Comparison of ENCODE assay signal across 11 mouse cellular contexts in the genomic region with DNA sequence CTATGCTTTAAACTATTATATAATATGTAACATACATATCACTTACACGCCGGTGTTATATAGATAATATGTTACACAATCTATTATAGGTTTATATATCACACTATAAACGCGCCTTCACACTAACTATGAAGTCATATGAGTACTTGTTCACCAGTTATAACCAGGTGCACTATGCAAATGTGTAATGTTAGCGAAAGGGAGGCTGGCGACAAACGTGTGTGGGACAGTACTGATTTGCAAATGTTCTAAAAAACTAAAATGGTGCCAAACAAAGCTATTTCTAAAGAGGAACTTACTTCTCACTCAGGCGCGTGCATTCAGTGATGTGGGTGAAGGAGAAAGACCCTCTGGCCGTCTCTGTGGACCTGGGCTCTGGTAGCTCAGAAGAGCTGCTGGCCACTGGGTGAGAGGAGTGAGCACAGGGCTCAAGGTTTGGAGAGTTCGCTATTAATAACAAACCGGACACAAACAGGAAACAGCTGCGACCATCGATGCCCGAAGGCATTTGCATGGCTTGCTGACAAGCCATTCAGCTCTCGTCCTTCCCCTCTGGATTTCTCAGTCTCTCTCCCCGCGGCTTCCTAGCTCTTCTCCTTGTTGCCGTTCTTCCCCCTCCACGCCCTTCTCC. TPM values are rescaled to one million over a fixed set of nuclear protein-coding genes. Genes with fewer than 3 reads are reported as not detected.
DNase-seq lines count a peak whose midpoint lies in the region; ATAC-seq and TF ChIP-seq lines count a peak whose summit lies in the region.
"Had no signal": no experiment of that assay in that cellular context is flagged by ENCODE, and none has a peak within 500 bp of the region (broad histone marks: within the 10 kb centered on the region; RNA-seq: fewer than 3 reads in every experiment).

No protein-coding gene starts in this region.

- H3K36me3 ChIP-seq in kidney, adult 2 months (ENCODE audit: control insufficient read depth, insufficient read depth, low read length), result no peaks in the 10 kb centered on the region
- H3K36me3 ChIP-seq in liver, embryonic 12.5 days, result no peaks in the 10 kb centered on the region
- H3K36me3 ChIP-seq: hindbrain, embryonic 10.5 days had no signal

- no peak overlapping the region for H3K27ac ChIP-seq in kidney, adult 2 months (ENCODE audit: insufficient read depth, low read depth, low read length)
- H3K27ac ChIP-seq in brown adipose tissue, adult 24 weeks (replicated peaks; ENCODE audit: low read depth, low read length), result peak overlapping the region; percentile 69
- peak overlapping the region; percentile 6; the same call in 1 of the 2 replicates for H3K27ac ChIP-seq in liver, embryonic 12.5 days
- H3K27ac ChIP-seq: hindbrain, embryonic 10.5 days had no signal

- H3K4me3 ChIP-seq in kidney, adult 2 months (ENCODE audit: insufficient read depth, low read depth, low read length), result no peak overlapping the region
- peak overlapping the region; percentile 42 for H3K4me3 ChIP-seq in brown adipose tissue, adult 24 weeks (ENCODE audit: insufficient read depth, low read depth, low read length)
- H3K4me3 ChIP-seq in liver, embryonic 12.5 days, result no peak overlapping the region
- H3K4me3 ChIP-seq: hindbrain, embryonic 10.5 days had no signal

- H3K9me3 ChIP-seq in liver, embryonic 12.5 days (replicated peaks), result no peaks in the 10 kb centered on the region
- H3K9me3 ChIP-seq: hindbrain, embryonic 10.5 days had no signal

- ATAC-seq in liver, embryonic 12.5 days, result 0 out of 2 replicates have a peak, but pooled peaks have one; percentile 8
- peak; percentile 74 for ATAC-seq in neutrophil, adult 5-6 weeks (ENCODE audit: extremely low read depth, insufficient number of reproducible peaks, low FRiP score, poor library complexity, severe bottlenecking)
- no peak for ATAC-seq in inflammation-experienced regulatory T-cells, adult 6 months

- no peaks in the 10 kb centered on the region for H3K4me1 ChIP-seq in kidney, adult 2 months (ENCODE audit: control insufficient read depth, insufficient read depth, low read length)
- H3K4me1 ChIP-seq in brown adipose tissue, adult 24 weeks (ENCODE audit: control insufficient read depth, insufficient read depth, insufficient read length, low read length), result no peaks in the 10 kb centered on the region
- H3K4me1 ChIP-seq in liver, embryonic 12.5 days, result peaks cover 2% of the 10 kb centered on the region; the same call in 1 of the 2 replicates

- WGBS in kidney, adult 2 months, result 39% methylated on average over 20 of the region's 20 CpGs
- WGBS in liver, embryonic 12.5 days (ENCODE audit: insufficient replicate concordance), result 39% methylated on average over 20 of the region's 20 CpGs

- DNase-seq in kidney, adult 2 months, result peak; percentile 51
- DNase-seq in kidney, adult 9 months, result no peak
- no peak for DNase-seq in left cerebral cortex, adult 9 months (ENCODE audit: low spot score in 2 of 2)
- DNase-seq in cerebellum, postnatal 4 days (ENCODE audit: low spot score in 2 of 2), result no peak
- DNase-seq: cerebellum, adult 2 months; midbrain, embryonic 14.5 days had no signal

- no peaks in the 10 kb centered on the region for H3K27me3 ChIP-seq in kidney, adult 2 months (replicated peaks; ENCODE audit: control insufficient read depth, insufficient read depth, low read length)
- H3K27me3 ChIP-seq in liver, embryonic 12.5 days (replicated peaks), result no peaks in the 10 kb centered on the region

- H3K4me2 ChIP-seq in liver, embryonic 12.5 days, result peak overlapping the region; percentile 40

- no peak overlapping the region for H3K9ac ChIP-seq in liver, embryonic 12.5 days

- TF ChIP-seq CTCF in kidney, adult 2 months (conservative IDR thresholded peaks at IDR 0.05; ENCODE audit: insufficient read depth, insufficient read length, low read depth, low read length), result no peak

- no peak for TF ChIP-seq POLR2A in kidney, adult 2 months (IDR thresholded peaks at IDR 0.05; ENCODE audit: low read depth, low read length)

RNA-seq across cellular contexts. Expression of gene Scaf11, which starts 13.8 kb away (rescaled TPM):
- polyA plus RNA-seq in kidney, adult 2 months (2012; rRNA removed), result 20.5 and 22.0 TPM in 2 replicates
- polyA plus RNA-seq in brown adipose tissue, adult 24 weeks (2012; ENCODE audit: insufficient read depth, insufficient read length, missing spikeins), result 28.7 and 29.0 TPM in 2 replicates
- 68.8 and 73.0 TPM in 2 replicates for polyA plus RNA-seq in liver, embryonic 12.5 days (2016; fragmentation: Nextera tagmentation; extraction: Ambion mirVana)
- 194 and 196 TPM in 2 replicates for total RNA-seq in neutrophil, adult 5-6 weeks (2017)
- 10 to 100 TPM; 45.4 to 51.8 (median 48.2) TPM for polyA plus RNA-seq in inflammation-experienced regulatory T-cells, adult 6 months (2017; shearing (Covaris generic))
